Mouse (Mus musculus): ENCODE results near the gene Acss3. TPM values are rescaled to one million over a fixed set of nuclear protein-coding genes. Genes with fewer than 3 reads are reported as not detected.

The Acss3 gene
- polyA plus RNA-seq, 1 experiment from 2014 or later: 2.9 TPM

- ATAC-seq (replicated peaks; ENCODE audit: low FRiP score): no peak
- Histone ChIP-seq H3K4me2 (no peak overlapping the region), H3K9ac (no peak overlapping the region), H3K4me1 (no peaks in the 10 kb centered on the region), H3K9me3 (replicated peaks) (no peaks in the 10 kb centered on the region), H3K4me3 (replicated peaks) (no peak overlapping the region), H3K36me3 (no peaks in the 10 kb centered on the region), H3K27me3 (no peaks in the 10 kb centered on the region), H3K27ac (no peak overlapping the region)
- WGBS: 64% methylated on average over 13 of the region's 13 CpGs
Measured at GRCm38 (mm10) chr10:106975193-106976141, 148.0 kb downstream of the Acss3 start.

GRCm38 (mm10) chr10:106959026-106959425 lies 164.4 kb downstream of the Acss3 start:
- Histone ChIP-seq H3K27me3 (no peaks in the 10 kb centered on the region), H3K36me3 (no peaks in the 10 kb centered on the region), H3K4me2 (no peak overlapping the region), H3K4me3 (replicated peaks) (no peak overlapping the region), H3K9ac (no peak overlapping the region), H3K27ac (no peak overlapping the region), H3K4me1 (no peaks in the 10 kb centered on the region), H3K9me3 (replicated peaks) (no peaks in the 10 kb centered on the region)
- no peak for ATAC-seq (replicated peaks; ENCODE audit: low FRiP score)
- 87% methylated on average over 3 of the region's 3 CpGs for WGBS

- no peak for ATAC-seq (replicated peaks; ENCODE audit: low FRiP score)
- Histone ChIP-seq H3K4me3 (replicated peaks) (no peak overlapping the region), H3K9me3 (replicated peaks) (no peaks in the 10 kb centered on the region), H3K4me2 (no peak overlapping the region), H3K9ac (no peak overlapping the region), H3K4me1 (no peaks in the 10 kb centered on the region), H3K27me3 (no peaks in the 10 kb centered on the region), H3K36me3 (no peaks in the 10 kb centered on the region), H3K27ac (no peak overlapping the region)
- WGBS: 73% methylated on average over 5 of the region's 5 CpGs
Measured at GRCm38 (mm10) chr10:106941380-106941779, 182.1 kb downstream of the Acss3 start.

- H3K27me3 ChIP-seq: no peaks in the 10 kb centered on the region
- H3K9me3 ChIP-seq (replicated peaks): no peaks in the 10 kb centered on the region
- H3K27ac ChIP-seq: no peak overlapping the region
- no peak overlapping the region for H3K9ac ChIP-seq
- no peak overlapping the region for H3K4me3 ChIP-seq (replicated peaks)
- no peak for ATAC-seq (replicated peaks; ENCODE audit: low FRiP score)
- no peaks in the 10 kb centered on the region for H3K4me1 ChIP-seq
- no peaks in the 10 kb centered on the region for H3K36me3 ChIP-seq
- WGBS: 69% methylated on average over 1 of the region's 1 CpGs
- no peak overlapping the region for H3K4me2 ChIP-seq
Measured at GRCm38 (mm10) chr10:106939441-106939840, 184.0 kb downstream of the Acss3 start.

- no peaks in the 10 kb centered on the region for H3K4me1 ChIP-seq
- WGBS: 85% methylated on average over 3 of the region's 3 CpGs
- H3K36me3 ChIP-seq: no peaks in the 10 kb centered on the region
- no peak overlapping the region for H3K4me3 ChIP-seq (replicated peaks)
- no peak overlapping the region for H3K4me2 ChIP-seq
- no peaks in the 10 kb centered on the region for H3K9me3 ChIP-seq (replicated peaks)
- no peak for ATAC-seq (replicated peaks; ENCODE audit: low FRiP score)
- no peak overlapping the region for H3K27ac ChIP-seq
- H3K27me3 ChIP-seq: no peaks in the 10 kb centered on the region
- H3K9ac ChIP-seq: no peak overlapping the region
Measured at GRCm38 (mm10) chr10:106938851-106939250, 184.6 kb downstream of the Acss3 start.

- H3K9me3 ChIP-seq (replicated peaks): no peaks in the 10 kb centered on the region
- no peaks in the 10 kb centered on the region for H3K36me3 ChIP-seq
- 86% methylated on average over 7 of the region's 7 CpGs for WGBS
- H3K4me1 ChIP-seq: no peaks in the 10 kb centered on the region
- H3K9ac ChIP-seq: no peak overlapping the region
- no peak overlapping the region for H3K27ac ChIP-seq
- no peak overlapping the region for H3K4me3 ChIP-seq (replicated peaks)
- no peaks in the 10 kb centered on the region for H3K27me3 ChIP-seq
- no peak for ATAC-seq (replicated peaks; ENCODE audit: low FRiP score)
- H3K4me2 ChIP-seq: no peak overlapping the region
Measured at GRCm38 (mm10) chr10:106936996-106937395, 186.5 kb downstream of the Acss3 start.

- Histone ChIP-seq H3K9me3 (replicated peaks) (no peaks in the 10 kb centered on the region), H3K27ac (no peak overlapping the region), H3K4me2 (peak overlapping the region; percentile 57), H3K4me1 (no peaks in the 10 kb centered on the region), H3K36me3 (no peaks in the 10 kb centered on the region), H3K9ac (no peak overlapping the region), H3K4me3 (replicated peaks) (peak overlapping the region; percentile 32), H3K27me3 (no peaks in the 10 kb centered on the region)
- 28% methylated on average over 13 of the region's 13 CpGs for WGBS
- peak; percentile 43; the same call in 1 of the 2 replicates for ATAC-seq (replicated peaks; ENCODE audit: low FRiP score)
Measured at GRCm38 (mm10) chr10:106932571-106933073, 190.8 kb downstream of the Acss3 start.

- Histone ChIP-seq H3K9me3 (replicated peaks) (no peaks in the 10 kb centered on the region), H3K36me3 (no peaks in the 10 kb centered on the region), H3K27ac (no peak overlapping the region), H3K4me2 (no peak overlapping the region), H3K4me1 (no peaks in the 10 kb centered on the region), H3K9ac (no peak overlapping the region), H3K4me3 (replicated peaks) (no peak overlapping the region), H3K27me3 (no peaks in the 10 kb centered on the region)
- 79% methylated on average over 9 of the region's 9 CpGs for WGBS
- no peak for ATAC-seq (replicated peaks; ENCODE audit: low FRiP score)
Measured at GRCm38 (mm10) chr10:106928576-106929332, 194.7 kb downstream of the Acss3 start.

GRCm38 (mm10) chr10:106924798-106925197 lies 198.7 kb downstream of the Acss3 start:
- no peak overlapping the region for H3K4me2 ChIP-seq
- no peak overlapping the region for H3K27ac ChIP-seq
- H3K4me1 ChIP-seq: no peaks in the 10 kb centered on the region
- H3K27me3 ChIP-seq: no peaks in the 10 kb centered on the region
- 85% methylated on average over 3 of the region's 3 CpGs for WGBS
- H3K9ac ChIP-seq: no peak overlapping the region
- H3K36me3 ChIP-seq: no peaks in the 10 kb centered on the region
- H3K9me3 ChIP-seq (replicated peaks): no peaks in the 10 kb centered on the region
- no peak overlapping the region for H3K4me3 ChIP-seq (replicated peaks)
- ATAC-seq (replicated peaks; ENCODE audit: low FRiP score): no peak

GRCm38 (mm10) chr10:106924334-106924733 lies 199.1 kb downstream of the Acss3 start:
- no peaks in the 10 kb centered on the region for H3K9me3 ChIP-seq (replicated peaks)
- H3K4me2 ChIP-seq: no peak overlapping the region
- no peaks in the 10 kb centered on the region for H3K36me3 ChIP-seq
- no peak overlapping the region for H3K9ac ChIP-seq
- WGBS: 89% methylated on average over 5 of the region's 5 CpGs
- no peak overlapping the region for H3K4me3 ChIP-seq (replicated peaks)
- H3K27ac ChIP-seq: no peak overlapping the region
- no peak for ATAC-seq (replicated peaks; ENCODE audit: low FRiP score)
- no peaks in the 10 kb centered on the region for H3K4me1 ChIP-seq
- no peaks in the 10 kb centered on the region for H3K27me3 ChIP-seq

GRCm38 (mm10) chr10:106914822-106915221 lies 208.6 kb downstream of the Acss3 start:
- Histone ChIP-seq H3K4me2 (no peak overlapping the region), H3K9me3 (replicated peaks) (peaks cover 5% of the 10 kb centered on the region; the same call in 1 of the 2 replicates), H3K36me3 (no peaks in the 10 kb centered on the region), H3K27ac (no peak overlapping the region), H3K27me3 (no peaks in the 10 kb centered on the region), H3K9ac (no peak overlapping the region), H3K4me1 (no peaks in the 10 kb centered on the region), H3K4me3 (replicated peaks) (no peak overlapping the region)
- no peak for ATAC-seq (replicated peaks; ENCODE audit: low FRiP score)

- H3K4me2 ChIP-seq: no peak overlapping the region
- no peaks in the 10 kb centered on the region for H3K27me3 ChIP-seq
- H3K9me3 ChIP-seq (replicated peaks): peaks cover 5% of the 10 kb centered on the region; the same call in 1 of the 2 replicates
- no peaks in the 10 kb centered on the region for H3K4me1 ChIP-seq
- H3K4me3 ChIP-seq (replicated peaks): no peak overlapping the region
- no peak overlapping the region for H3K27ac ChIP-seq
- no peaks in the 10 kb centered on the region for H3K36me3 ChIP-seq
- no peak for ATAC-seq (replicated peaks; ENCODE audit: low FRiP score)
- no peak overlapping the region for H3K9ac ChIP-seq
Measured at GRCm38 (mm10) chr10:106914275-106914674, 209.2 kb downstream of the Acss3 start.

All from kidney, embryonic 15.5 days (tissue).